Mouse (Mus musculus) kidney, adult 11 months (tissue): ENCODE results near the gene Cops4.

Experiments
- DNase-seq: peaks from one replicate; pipeline ENCODE4 v3.0.0; 2022

Cops4 gene

GRCm38 (mm10) chr5:100581622-100582434, 63.7 kb downstream of the Cops4 start:
- no peak for DNase-seq

- no peak for DNase-seq
Measured at GRCm38 (mm10) chr5:100582435-100582826, 64.3 kb downstream of the Cops4 start.

- no peak for DNase-seq
Measured at GRCm38 (mm10) chr5:100583066-100583465, 65.0 kb downstream of the Cops4 start.

- no peak for DNase-seq
Measured at GRCm38 (mm10) chr5:100585206-100585644, 67.1 kb downstream of the Cops4 start.

GRCm38 (mm10) chr5:100585657-100586056, 67.5 kb downstream of the Cops4 start:
- no peak for DNase-seq

- no peak for DNase-seq
Measured at GRCm38 (mm10) chr5:100587136-100587535, 69.0 kb downstream of the Cops4 start.

- no peak for DNase-seq
Measured at GRCm38 (mm10) chr5:100587626-100588025, 69.5 kb downstream of the Cops4 start.

GRCm38 (mm10) chr5:100590505-100590904, 72.4 kb downstream of the Cops4 start:
- no peak for DNase-seq

- DNase-seq = no peak
Measured at GRCm38 (mm10) chr5:100594803-100595467, 76.8 kb downstream of the Cops4 start.

GRCm38 (mm10) chr5:100595999-100596398, 77.9 kb downstream of the Cops4 start:
- DNase-seq = no peak
